Mouse (Mus musculus) limb, embryonic 11.5 days (tissue): ENCODE measurements around the gene Plekhh3. TPM values are rescaled to one million over a fixed set of nuclear protein-coding genes. Genes with fewer than 3 reads are reported as not detected.

Experiments used
- ATAC-seq: fragments of 200-750 bp; cut with Nextera tagmentation; 2 replicates; pipeline ENCODE4 v1.8.0; 2017; ENCODE audit warnings: low read depth; ENCODE audit not compliant: insufficient number of reproducible peaks, low FRiP score, low TSS enrichment
- DNase-seq: peaks from one replicate; pipeline ENCODE4 v3.0.0-alpha.2; 2015; ENCODE audit warnings: low spot score
- H3K27ac ChIP-seq: fragments of 300-500 bp; sonication (generic); replicated peaks from 2 replicates; pipeline ENCODE4 v1.5.1; 2014; ENCODE audit warnings: low read depth, mild to moderate bottlenecking, low read length
- H3K27me3 ChIP-seq: fragments of 300-500 bp; sonication (generic); 2 replicates; pipeline ENCODE4 v1.6.1; 2014; ENCODE audit warnings: mild to moderate bottlenecking, low read length, mixed read lengths; ENCODE audit not compliant: control insufficient read depth, insufficient read depth
- H3K36me3 ChIP-seq: fragments of 300-500 bp; sonication (generic); 2 replicates; pipeline ENCODE4 v1.6.1; 2014; ENCODE audit warnings: mild to moderate bottlenecking, low read length, moderate library complexity, mixed read lengths; ENCODE audit not compliant: control insufficient read depth, insufficient read depth
- H3K4me1 ChIP-seq: fragments of 300-500 bp; sonication (generic); 2 replicates; pipeline ENCODE4 v1.6.1; 2014; ENCODE audit warnings: low read length, mixed read lengths; ENCODE audit not compliant: control insufficient read depth, insufficient read depth
- H3K4me2 ChIP-seq: fragments of 300-500 bp; sonication (generic); 2 replicates; pipeline ENCODE4 v1.6.1; 2014; ENCODE audit warnings: low read depth, mild to moderate bottlenecking, moderate library complexity; ENCODE audit not compliant: severe bottlenecking
- H3K4me3 ChIP-seq: fragments of 300-500 bp; sonication (generic); 2 replicates; pipeline ENCODE4 v1.5.1; 2014; ENCODE audit warnings: low read depth, low read length
- H3K9ac ChIP-seq: fragments of 300-500 bp; sonication (generic); 2 replicates; pipeline ENCODE4 v1.6.1; 2014; ENCODE audit warnings: mild to moderate bottlenecking, low read length
- H3K9me3 ChIP-seq: fragments of 300-500 bp; sonication (generic); 2 replicates; pipeline ENCODE4 v1.6.1; 2016; ENCODE audit warnings: low read length; ENCODE audit not compliant: control insufficient read depth
- WGBS: fragments of 180-500 bp; shearing (Covaris S2); extraction: QIAGEN DNeasy Blood & Tissue Kit; methylation state at CpG from one replicate; pipeline ENCODE4 v1.1.7; 2014; 5-methylcytosine and 5-hydroxymethylcytosine counted together
- polyA plus RNA-seq: library from polyadenylated mRNA; unstranded; fragments of >200 nt; fragmentation: Nextera tagmentation; extraction: Ambion mirVana; gene quantifications from 2 replicates; pipeline ENCODE4 v1.2.1, GENCODE M21; 2014

The Plekhh3 gene
- polyA plus RNA-seq: 2.6 and 4.1 TPM in 2 replicates

- H3K9me3 ChIP-seq: no peaks in the 10 kb centered on the region
- peaks cover 78% of the 10 kb centered on the region for H3K27me3 ChIP-seq
- H3K4me1 ChIP-seq: peaks cover 36% of the 10 kb centered on the region
- no peaks in the 10 kb centered on the region; the same call in 1 of the 2 replicates for H3K36me3 ChIP-seq
- peak; percentile 91 for ATAC-seq
- H3K9ac ChIP-seq: peak within 1 kb of the TSS; percentile 45
- no peak within 1 kb of the TSS for H3K27ac ChIP-seq
- under 1% methylated on average over 41 of the region's 50 CpGs for WGBS
- DNase-seq: peak; percentile 94
- peak within 1 kb of the TSS; percentile 61 for H3K4me3 ChIP-seq
- peak within 1 kb of the TSS; percentile 94 for H3K4me2 ChIP-seq
Observed at GRCm38 (mm10) chr11:101170811-101171610, at the start of gene Plekhh3. TSS of gene Plekhh3 (minus strand) at chr11:101171351.

GRCm38 (mm10) chr11:101220853-101221252 lies 49.7 kb upstream of the Plekhh3 start:
- 69% methylated on average over 2 of the region's 2 CpGs for WGBS
- Histone ChIP-seq H3K27ac (0 out of 2 replicates have a peak overlapping the region, but pooled peaks have one; percentile 8), H3K36me3 (no peaks in the 10 kb centered on the region), H3K4me2 (no peak overlapping the region), H3K27me3 (no peaks in the 10 kb centered on the region), H3K4me1 (no peaks in the 10 kb centered on the region), H3K9ac (no peak overlapping the region), H3K9me3 (no peaks in the 10 kb centered on the region), H3K4me3 (no peak overlapping the region)
- ATAC-seq: no peak
- no peak for DNase-seq

- Histone ChIP-seq H3K9ac (no peak overlapping the region), H3K9me3 (no peaks in the 10 kb centered on the region), H3K36me3 (no peaks in the 10 kb centered on the region; the same call in 1 of the 2 replicates), H3K4me2 (no peak overlapping the region), H3K27ac (no peak overlapping the region), H3K27me3 (no peaks in the 10 kb centered on the region), H3K4me3 (no peak overlapping the region), H3K4me1 (no peaks in the 10 kb centered on the region)
- no peak for DNase-seq
- WGBS: 86% methylated on average over 10 of the region's 10 CpGs
- no peak for ATAC-seq
Observed at GRCm38 (mm10) chr11:101218436-101219055, 47.4 kb upstream of the Plekhh3 start.

DNA sequence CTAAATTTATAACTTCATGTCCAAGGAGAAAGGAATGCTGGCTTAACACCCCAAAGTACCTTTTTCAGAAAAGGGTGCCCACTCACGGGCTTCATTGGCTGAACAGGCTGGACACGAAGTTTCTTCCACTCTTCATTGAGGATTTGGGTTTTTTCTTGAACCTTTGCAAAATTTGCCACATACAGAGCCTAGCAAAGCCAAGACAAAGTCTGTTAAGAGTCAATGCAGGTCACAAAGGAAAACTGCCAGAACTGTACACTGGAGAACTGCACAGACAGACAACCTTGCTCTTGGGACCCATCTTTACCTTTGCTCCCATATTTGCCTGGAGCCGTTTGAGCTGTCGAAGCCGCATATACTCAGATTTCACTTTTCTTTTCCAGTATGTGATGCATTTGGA lies 45.8 kb upstream of the Plekhh3 start:
- WGBS: 90% methylated on average over 5 of the region's 5 CpGs
- Histone ChIP-seq H3K27me3 (no peaks in the 10 kb centered on the region), H3K4me3 (no peak overlapping the region), H3K27ac (no peak overlapping the region), H3K9me3 (no peaks in the 10 kb centered on the region), H3K4me1 (no peaks in the 10 kb centered on the region), H3K36me3 (no peaks in the 10 kb centered on the region; the same call in 1 of the 2 replicates), H3K9ac (no peak overlapping the region), H3K4me2 (no peak overlapping the region)
- DNase-seq (no peak), ATAC-seq (no peak)

- H3K9ac ChIP-seq: no peak overlapping the region
- ATAC-seq (no peak), DNase-seq (peak; percentile 52)
- no peak overlapping the region for H3K4me2 ChIP-seq
- no peaks in the 10 kb centered on the region for H3K9me3 ChIP-seq
- H3K36me3 ChIP-seq: no peaks in the 10 kb centered on the region; the same call in 1 of the 2 replicates
- no peaks in the 10 kb centered on the region for H3K27me3 ChIP-seq
- no peaks in the 10 kb centered on the region for H3K4me1 ChIP-seq
- WGBS: 61% methylated on average over 3 of the region's 3 CpGs
- H3K27ac ChIP-seq: no peak overlapping the region
- H3K4me3 ChIP-seq: no peak overlapping the region
Observed at GRCm38 (mm10) chr11:101211970-101212369, 40.8 kb upstream of the Plekhh3 start.

GRCm38 (mm10) chr11:101200986-101201385 lies 29.8 kb upstream of the Plekhh3 start:
- Histone ChIP-seq H3K4me3 (no peak overlapping the region), H3K27ac (no peak overlapping the region), H3K36me3 (peaks cover 9% of the 10 kb centered on the region), H3K4me2 (no peak overlapping the region), H3K27me3 (no peaks in the 10 kb centered on the region), H3K4me1 (no peaks in the 10 kb centered on the region), H3K9me3 (no peaks in the 10 kb centered on the region), H3K9ac (no peak overlapping the region)
- WGBS: 21% methylated on average over 7 of the region's 7 CpGs
- ATAC-seq (no peak), DNase-seq (peak; percentile 44)

DNA sequence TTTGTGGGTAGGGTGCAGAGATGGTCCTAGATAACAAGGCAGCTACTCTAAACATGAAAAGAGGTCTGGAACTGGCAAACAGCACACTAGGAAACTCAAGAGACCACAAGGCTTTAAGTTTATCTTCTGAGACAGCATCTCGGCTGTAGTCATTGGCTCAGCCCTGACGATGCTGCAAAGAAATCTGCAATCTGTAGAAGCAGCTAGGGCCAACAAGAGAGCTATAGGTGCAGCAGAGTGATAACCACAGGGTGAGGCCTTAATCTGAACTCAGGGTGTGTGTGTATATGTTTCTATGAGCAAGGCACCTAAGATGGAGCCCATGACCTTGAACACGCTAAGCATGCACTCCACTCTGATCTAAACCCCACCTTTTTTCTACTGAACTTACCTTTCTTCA lies 28.4 kb upstream of the Plekhh3 start:
- no peak overlapping the region for H3K4me2 ChIP-seq
- no peak for ATAC-seq
- 84% methylated on average over 3 of the region's 3 CpGs for WGBS
- H3K27me3 ChIP-seq: no peaks in the 10 kb centered on the region
- H3K27ac ChIP-seq: no peak overlapping the region
- DNase-seq: no peak
- H3K9ac ChIP-seq: no peak overlapping the region
- no peaks in the 10 kb centered on the region for H3K9me3 ChIP-seq
- H3K36me3 ChIP-seq: peaks cover 9% of the 10 kb centered on the region
- H3K4me1 ChIP-seq: no peaks in the 10 kb centered on the region
- H3K4me3 ChIP-seq: no peak overlapping the region

- Histone ChIP-seq H3K9me3 (no peaks in the 10 kb centered on the region), H3K27ac (no peak overlapping the region), H3K4me1 (no peaks in the 10 kb centered on the region), H3K27me3 (no peaks in the 10 kb centered on the region), H3K9ac (no peak overlapping the region), H3K36me3 (peaks cover 7% of the 10 kb centered on the region), H3K4me3 (no peak overlapping the region), H3K4me2 (no peak overlapping the region)
- DNase-seq: no peak
- no peak for ATAC-seq
- 88% methylated on average over 8 of the region's 8 CpGs for WGBS
Observed at GRCm38 (mm10) chr11:101196175-101196574, 25.0 kb upstream of the Plekhh3 start.
